Mouse (Mus musculus) lung, postnatal 4 days (tissue): ENCODE data around the gene Mrpl42.
A peak's percentile ranks its signal among the peaks of the same experiment; 100 is the strongest.

Experiments used
- DNase-seq, 2 experiments: peaks; one replicate each; pipeline ENCODE4 v3.0.0; 2021

The Mrpl42 gene

DNA sequence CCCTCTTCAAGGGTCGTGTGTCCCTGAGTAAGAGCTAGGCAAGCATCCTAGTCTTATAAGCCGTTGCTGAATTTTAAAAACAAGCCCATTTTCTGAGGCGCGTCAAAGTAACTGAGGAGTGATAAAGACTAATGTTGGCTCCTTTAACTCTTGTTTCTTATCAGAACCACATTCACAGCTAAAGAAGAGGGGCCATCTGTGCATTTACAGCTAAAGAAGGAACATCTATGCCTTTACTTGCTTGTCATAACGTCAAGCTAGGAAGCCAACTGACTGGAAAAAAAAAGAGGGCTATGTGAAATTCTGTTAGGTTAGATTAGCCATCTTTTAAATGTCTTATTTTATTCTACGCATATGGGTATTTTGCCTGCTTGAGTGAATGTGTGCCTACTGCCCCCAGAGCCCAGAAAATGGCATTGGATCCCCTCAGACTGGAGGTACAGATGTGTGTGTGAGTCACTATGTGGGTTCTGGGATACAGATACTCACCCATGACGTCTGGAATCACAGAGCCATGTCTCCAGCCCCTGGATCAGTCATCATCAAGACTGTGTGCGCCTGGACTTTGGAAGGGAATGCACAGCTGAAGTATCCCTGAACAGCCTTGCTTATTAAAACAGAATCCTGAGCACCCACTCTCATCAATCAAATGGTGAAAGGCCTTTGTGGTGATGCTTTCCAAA lies 44.2 kb downstream of the Mrpl42 start:
- no peak for DNase-seq

DNA sequence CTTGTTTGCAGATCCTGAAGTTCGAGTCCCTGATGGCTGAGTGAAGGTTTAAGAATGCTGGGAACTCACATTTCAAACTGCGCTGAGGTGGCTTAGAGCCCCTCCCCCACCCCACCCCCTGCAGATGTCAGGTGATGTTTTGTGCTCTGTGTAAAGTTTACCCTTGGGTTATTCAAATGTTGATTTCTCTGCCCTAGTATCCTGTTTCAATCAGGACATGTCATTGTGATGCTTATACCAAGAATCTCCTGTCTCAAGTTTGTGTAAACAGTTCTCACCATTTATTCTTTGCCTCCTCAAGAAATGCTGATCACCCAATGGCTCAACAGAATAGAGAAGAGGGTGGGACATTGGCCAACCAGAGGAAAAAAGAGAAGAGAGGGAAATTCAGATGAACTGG lies 45.6 kb downstream of the Mrpl42 start:
- DNase-seq, result no peak

DNA sequence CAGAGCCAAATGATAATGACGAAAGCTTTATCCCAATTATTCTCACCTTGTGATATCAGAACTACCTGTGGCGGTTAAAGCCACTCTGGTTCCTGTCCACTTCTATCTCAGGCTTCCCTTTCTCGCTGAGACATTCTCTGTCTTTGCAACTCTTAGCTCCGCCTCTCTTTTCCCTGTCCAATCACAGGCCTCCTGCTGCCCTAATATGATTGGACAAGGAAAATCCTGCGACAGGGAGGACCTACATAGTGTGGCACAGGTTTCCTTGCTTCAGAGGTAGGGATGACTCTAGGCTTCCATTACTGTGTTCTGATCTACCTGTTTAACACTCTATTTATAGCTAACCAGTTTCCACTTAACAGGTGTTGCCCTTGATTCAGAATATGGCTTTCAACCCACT lies 48.5 kb downstream of the Mrpl42 start:
- DNase-seq, result no peak

DNA sequence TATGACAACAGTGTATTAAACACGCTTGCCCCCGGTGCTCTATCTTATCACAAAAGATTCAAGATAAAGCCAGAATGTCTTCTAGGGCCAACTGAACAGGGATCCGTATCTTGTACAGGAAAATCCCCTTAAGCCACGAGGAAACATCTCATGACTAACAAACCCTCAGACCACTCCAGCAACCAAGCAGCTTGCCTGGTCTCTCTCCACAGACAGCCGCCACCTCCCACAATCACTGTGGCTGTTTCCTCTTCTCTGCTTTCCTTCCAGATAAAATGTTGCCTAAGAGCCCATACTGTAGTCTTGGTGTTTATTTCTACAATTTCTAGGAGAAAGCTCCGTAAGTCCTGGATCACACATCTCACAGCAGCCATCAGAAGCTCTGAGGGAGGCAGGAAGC lies 52.7 kb downstream of the Mrpl42 start:
- no peak for DNase-seq

DNA sequence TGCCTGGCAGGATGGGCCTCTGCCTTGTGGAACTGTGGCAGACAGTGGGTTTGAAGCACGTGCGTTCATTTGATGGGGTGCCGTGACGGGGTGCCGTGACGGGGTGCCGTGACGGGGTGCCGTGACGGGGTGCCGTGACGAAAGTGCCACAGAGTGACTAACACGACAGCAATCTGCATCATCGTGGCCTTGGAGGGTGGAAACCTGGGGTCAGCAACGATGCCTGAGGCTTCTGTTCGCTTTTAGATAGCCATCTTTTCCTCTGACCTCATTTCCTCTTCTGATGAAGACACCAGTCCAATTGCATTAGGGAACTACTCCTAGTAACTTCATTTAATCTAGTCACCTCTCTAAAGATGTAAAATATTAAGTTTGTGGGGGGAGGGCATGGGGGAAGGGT lies 53.8 kb downstream of the Mrpl42 start:
- no peak for DNase-seq

DNA sequence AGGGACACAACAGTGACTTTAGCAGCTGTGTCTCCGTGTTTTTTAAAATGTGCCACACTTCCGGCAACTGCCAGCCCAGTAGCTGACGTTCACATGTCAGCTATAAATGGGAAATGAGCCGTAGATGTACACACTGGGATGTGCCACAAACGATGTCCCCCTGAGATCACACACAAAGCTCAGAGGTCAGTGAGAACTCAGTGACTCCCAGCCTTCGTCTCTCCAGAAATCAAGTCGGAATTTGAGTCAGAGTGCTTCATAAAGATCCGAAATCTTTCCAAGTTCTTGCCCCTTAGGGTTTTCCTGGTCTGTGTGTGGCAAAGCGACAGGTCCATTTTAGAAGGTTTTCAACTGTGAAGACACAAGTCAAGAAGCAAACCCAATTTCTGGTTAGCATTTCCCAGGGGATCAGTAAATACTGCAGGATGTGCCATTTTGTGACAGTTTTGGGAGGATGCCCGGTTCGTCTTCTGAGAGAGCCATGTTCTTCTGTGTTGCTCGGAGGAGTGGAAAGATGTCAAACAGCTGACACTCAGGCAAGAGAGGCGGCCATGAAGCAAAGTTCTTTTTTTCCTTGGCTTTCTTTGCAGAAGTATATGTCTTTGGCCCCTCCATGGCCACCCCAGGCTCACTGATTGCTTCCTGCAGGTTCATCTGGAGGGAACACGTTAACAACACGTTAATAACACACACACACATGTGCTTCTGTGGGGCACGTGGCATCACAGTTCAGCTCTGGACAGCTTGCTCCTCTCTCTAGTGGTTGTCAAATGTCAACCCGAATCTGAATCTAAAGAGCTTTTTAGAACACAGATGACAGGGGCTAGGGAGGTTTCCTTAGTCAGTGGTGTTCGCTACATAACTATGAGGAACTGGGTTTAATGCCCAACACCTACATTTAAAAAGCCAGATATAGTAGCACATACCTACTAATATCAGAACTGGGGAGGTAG lies 56.4 kb downstream of the Mrpl42 start:
- peak; percentile 47 to 57 for DNase-seq

DNA sequence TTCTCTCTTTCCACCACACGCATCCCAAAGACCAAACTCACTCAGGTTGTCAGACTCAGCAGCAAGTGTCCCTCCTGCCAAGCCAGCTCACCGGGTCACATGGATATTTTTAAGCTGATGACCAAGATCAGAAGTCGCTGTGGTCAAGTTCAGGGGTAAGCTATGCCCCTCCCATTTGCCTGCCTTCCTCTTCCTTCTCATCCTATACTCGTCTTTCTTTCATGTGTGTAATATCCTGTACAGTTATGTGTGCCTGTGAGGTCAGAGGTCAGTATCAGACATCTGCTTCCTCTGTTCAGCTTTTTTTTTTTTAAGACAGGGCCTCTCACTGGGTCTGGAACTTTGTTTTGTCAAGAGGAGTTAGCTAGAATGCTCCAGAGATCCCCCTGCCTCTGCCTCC lies 59.4 kb downstream of the Mrpl42 start:
- DNase-seq, result no peak

DNA sequence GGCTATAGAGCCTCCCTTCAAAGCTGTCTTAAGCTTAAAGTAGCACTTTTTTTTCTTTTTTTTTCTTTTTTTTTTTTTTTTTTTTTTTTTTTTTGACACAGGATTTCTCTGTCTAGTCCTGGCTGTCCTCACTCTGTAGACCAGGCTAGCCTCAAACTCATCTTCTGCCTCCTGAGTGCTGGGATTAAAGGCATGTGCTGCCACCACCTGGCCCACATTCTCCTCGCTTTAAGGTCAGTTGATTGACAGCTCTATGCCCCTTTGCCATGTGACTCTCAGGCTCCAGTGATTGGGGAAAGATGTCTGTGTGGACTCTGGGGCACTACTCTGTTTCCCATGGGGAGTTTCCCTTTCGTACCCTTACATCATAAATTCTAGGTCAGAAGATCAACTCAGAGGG lies 61.2 kb downstream of the Mrpl42 start:
- DNase-seq, result no peak

DNA sequence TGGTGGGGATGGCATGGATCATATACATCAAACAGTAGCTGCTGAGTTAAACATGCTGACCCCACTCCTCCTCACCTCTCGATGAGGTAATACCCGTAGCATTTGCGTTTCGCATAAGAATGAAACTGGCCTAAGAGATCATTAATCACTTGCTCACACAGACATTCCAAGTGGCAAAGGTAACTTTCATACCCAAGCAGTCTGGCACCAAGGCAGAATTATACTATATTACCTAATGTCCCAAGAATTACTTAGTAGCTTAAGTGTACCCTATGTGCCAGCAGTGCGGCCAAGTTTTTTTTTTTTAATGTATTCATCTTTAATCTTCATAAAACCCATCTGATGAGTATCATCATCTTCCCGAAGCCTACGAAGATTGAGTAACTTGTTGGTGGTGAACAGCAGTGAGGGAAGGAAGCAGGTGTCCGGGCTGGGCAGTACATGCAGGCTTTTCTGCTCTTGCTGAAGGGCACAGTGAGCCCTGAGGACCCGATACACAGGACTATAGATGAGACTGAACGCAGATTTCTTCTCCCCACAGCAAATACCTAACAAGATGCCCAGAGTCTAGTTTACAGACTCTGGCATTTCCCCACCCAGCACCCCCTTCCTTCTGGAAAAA lies 61.9 kb downstream of the Mrpl42 start:
- DNase-seq, result no peak

DNA sequence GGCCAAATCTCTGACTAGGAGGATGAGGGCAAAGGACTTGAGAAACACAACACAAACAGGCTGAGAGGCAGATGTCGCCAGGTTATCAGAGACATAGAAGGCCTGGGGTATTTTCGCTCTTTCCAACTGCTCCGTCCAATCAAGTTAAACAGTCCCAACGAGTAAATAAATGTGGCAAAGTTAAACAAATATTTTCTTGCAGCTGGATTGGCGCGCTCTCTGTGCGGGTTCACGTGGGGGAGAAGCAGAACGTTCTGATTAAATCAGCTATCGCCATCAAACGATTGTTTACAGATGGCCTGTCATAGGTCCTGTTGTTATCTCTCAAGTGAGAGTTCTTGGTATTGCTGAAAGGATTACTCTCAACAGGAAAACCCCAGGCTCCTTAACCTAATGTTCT lies 62.8 kb downstream of the Mrpl42 start:
- DNase-seq, result no peak
